8 mouse cellular contexts compared by ENCODE assay signal in the genomic region with DNA sequence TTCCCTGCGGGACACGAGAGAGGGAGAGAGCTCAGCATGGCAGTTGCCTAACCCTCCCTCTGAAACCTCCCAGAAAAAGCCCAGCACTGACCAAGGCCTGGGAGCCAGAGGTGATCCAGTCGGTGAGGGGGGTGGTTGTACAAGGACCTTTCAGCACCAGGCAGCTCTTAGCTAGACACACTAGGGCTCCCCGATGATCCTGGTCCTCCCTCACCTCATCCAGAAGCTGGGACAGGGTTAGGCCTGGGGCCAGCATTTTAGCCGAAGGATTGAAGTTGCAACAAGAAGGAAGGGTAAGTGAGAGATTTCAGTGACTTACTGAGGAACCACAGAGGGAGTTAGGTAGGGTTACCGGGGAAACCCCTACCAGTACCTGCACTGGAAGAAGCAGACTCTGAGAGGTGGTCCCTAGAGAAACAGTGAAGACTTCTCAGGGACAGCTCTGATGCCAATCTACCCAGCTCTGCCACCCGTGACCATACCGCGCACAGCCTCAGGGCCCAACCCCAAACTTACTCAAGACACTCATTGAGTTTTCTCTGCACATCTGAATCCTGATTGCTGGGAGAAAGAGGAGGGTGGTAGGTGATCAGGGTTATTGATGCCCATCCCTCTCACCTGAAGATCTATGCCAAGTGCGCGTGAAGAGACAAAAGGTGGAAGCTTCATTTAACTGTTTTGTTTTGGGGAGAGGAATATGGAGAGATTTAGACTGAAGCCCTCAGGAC. TPM values are rescaled to one million over a fixed set of nuclear protein-coding genes. Genes with fewer than 3 reads are reported as not detected.
DNase-seq lines count a peak whose midpoint lies in the region; ATAC-seq and TF ChIP-seq lines count a peak whose summit lies in the region.
"Had no signal": no experiment of that assay in that cellular context is flagged by ENCODE, and none has a peak within 500 bp of the region (broad histone marks: within the 10 kb centered on the region; RNA-seq: fewer than 3 reads in every experiment).

No protein-coding gene starts in this region.

- intact Hi-C loops in left cerebral cortex, adult 2 months (cut with DNase I) = loop anchor here (2.0 kb wide), 1 partner anchor 77 kb away; no protein-coding TSS in a partner anchor

- peak overlapping the region; percentile 64 for H3K4me3 ChIP-seq in left cerebral cortex, adult 2 months
- peak overlapping the region; percentile 68; the same call in 1 of the 2 replicates for H3K4me3 ChIP-seq in embryonic fibroblast, embryonic 13.5 days (ENCODE audit: insufficient read depth, low read length)
- peak overlapping the region; percentile 71 for H3K4me3 ChIP-seq in intestine, embryonic 16.5 days (ENCODE audit: low read length)
- H3K4me3 ChIP-seq in neural tube, embryonic 13.5 days = peak overlapping the region; percentile 67

- no peak for TF ChIP-seq POLR2A in embryonic fibroblast, embryonic 13.5 days (IDR thresholded peaks at IDR 0.05; ENCODE audit: low read depth, low read length)

- no peak for TF ChIP-seq CTCF in left cerebral cortex, adult 2 months (IDR thresholded peaks at IDR 0.05)
- TF ChIP-seq CTCF in embryonic fibroblast, embryonic 13.5 days (IDR thresholded peaks at IDR 0.05; ENCODE audit: borderline replicate concordance, insufficient read depth, low read length) = no peak

- H3K9me3 ChIP-seq in intestine, embryonic 16.5 days (ENCODE audit: control insufficient read depth, low read length) = no peaks in the 10 kb centered on the region
- H3K9me3 ChIP-seq in neural tube, embryonic 13.5 days = no peaks in the 10 kb centered on the region

- H3K4me1 ChIP-seq in embryonic fibroblast, embryonic 13.5 days (ENCODE audit: control insufficient read depth, insufficient read depth, low read length) = peaks cover 2% of the 10 kb centered on the region; the same call in 1 of the 2 replicates
- H3K4me1 ChIP-seq in intestine, embryonic 16.5 days (ENCODE audit: control insufficient read depth, insufficient read depth, low read length) = peaks cover 15% of the 10 kb centered on the region
- H3K4me1 ChIP-seq in neural tube, embryonic 13.5 days (replicated peaks) = peaks cover 35% of the 10 kb centered on the region

- DNase-seq in left cerebral cortex, adult 2 months (ENCODE audit: extremely low spot score in 1 of 2, low spot score in 2 of 2) = no peak
- no peak for DNase-seq in left cerebral cortex, adult 8-10 months (ENCODE audit: low spot score in 2 of 2)
- no peak for DNase-seq in kidney, adult 9 months
- DNase-seq in spleen, adult 12 weeks (ENCODE audit: low spot score) = no peak
- DNase-seq: gastrocnemius, postnatal 25 days had no signal

- 90% methylated on average over 11 of the region's 11 CpGs for WGBS in intestine, embryonic 16.5 days
- WGBS in neural tube, embryonic 13.5 days = 87% methylated on average over 11 of the region's 11 CpGs

- no peak for ATAC-seq in intestine, embryonic 16.5 days
- ATAC-seq in neural tube, embryonic 13.5 days (ENCODE audit: low read depth) = no peak

- H3K27me3 ChIP-seq in intestine, embryonic 16.5 days (replicated peaks; ENCODE audit: control insufficient read depth, insufficient read depth, low read length) = no peaks in the 10 kb centered on the region
- H3K27me3 ChIP-seq in neural tube, embryonic 13.5 days = no peaks in the 10 kb centered on the region

- H3K9ac ChIP-seq in intestine, embryonic 16.5 days (ENCODE audit: low read depth, low read length) = peak overlapping the region; percentile 76
- H3K9ac ChIP-seq in neural tube, embryonic 13.5 days = peak overlapping the region; percentile 79

- peak overlapping the region; percentile 95 for H3K4me2 ChIP-seq in intestine, embryonic 16.5 days (ENCODE audit: low read depth, low read length)
- H3K4me2 ChIP-seq in neural tube, embryonic 13.5 days = peak overlapping the region; percentile 96

- H3K36me3 ChIP-seq in intestine, embryonic 16.5 days (ENCODE audit: control insufficient read depth, insufficient read depth, low read length) = 0 out of 2 replicates have a peak, but pooled peaks cover 4% of the 10 kb centered on the region
- peaks cover 54% of the 10 kb centered on the region for H3K36me3 ChIP-seq in neural tube, embryonic 13.5 days

- peak overlapping the region; percentile 95; the same call in 1 of the 2 replicates for H3K27ac ChIP-seq in left cerebral cortex, adult 2 months
- H3K27ac ChIP-seq in embryonic fibroblast, embryonic 13.5 days (ENCODE audit: insufficient read depth, low read length) = no peak overlapping the region
- no peak overlapping the region for H3K27ac ChIP-seq in intestine, embryonic 16.5 days (ENCODE audit: low read length)
- no peak overlapping the region for H3K27ac ChIP-seq in neural tube, embryonic 13.5 days (replicated peaks)

RNA-seq across cellular contexts. Expression of a gene that starts 1.2 kb away (rescaled TPM):
- 10 to 100 TPM; 51.7 to 56.6 TPM for total RNA-seq in left cerebral cortex, adult 2 months (2021)
- 10 to 100 TPM; 49.0 to 53.8 (median 50.9) TPM for total RNA-seq in left cerebral cortex, adult 8-10 months (2022)
- 24.6 and 26.5 TPM in 2 replicates for polyA plus RNA-seq in embryonic fibroblast, embryonic 13.5 days (2011; ENCODE audit: insufficient read length, low read depth, missing spikeins)
- polyA plus RNA-seq in intestine, embryonic 16.5 days (2015; fragmentation: Nextera tagmentation; extraction: Ambion mirVana) = 53.0 and 55.0 TPM in 2 replicates
- polyA plus RNA-seq in neural tube, embryonic 13.5 days (2015; fragmentation: Nextera tagmentation; extraction: Ambion mirVana) = 77.1 and 87.1 TPM in 2 replicates

RNA-seq across cellular contexts. Expression of a gene that starts 1.3 kb away (rescaled TPM):
- total RNA-seq in left cerebral cortex, adult 2 months (2021) = 10 to 100 TPM; 43.0 to 47.2 TPM
- 10 to 100 TPM; 34.7 to 42.3 (median 39.2) TPM for total RNA-seq in left cerebral cortex, adult 8-10 months (2022)
- polyA plus RNA-seq in embryonic fibroblast, embryonic 13.5 days (2011; ENCODE audit: insufficient read length, low read depth, missing spikeins) = 7.9 and 15.8 TPM in 2 replicates
- 12.0 and 12.6 TPM in 2 replicates for polyA plus RNA-seq in intestine, embryonic 16.5 days (2015; fragmentation: Nextera tagmentation; extraction: Ambion mirVana)
- polyA plus RNA-seq in neural tube, embryonic 13.5 days (2015; fragmentation: Nextera tagmentation; extraction: Ambion mirVana) = 47.7 and 48.0 TPM in 2 replicates

RNA-seq across cellular contexts. Expression of a gene that starts 7.8 kb away (rescaled TPM):
- total RNA-seq in left cerebral cortex, adult 2 months (2021) = under 1 TPM in 1 of 2 experiments, not detected in 1; 0.29 TPM
- under 1 TPM in 2 of 4 experiments, not detected in 2; 0.44 to 0.46 TPM for total RNA-seq in left cerebral cortex, adult 8-10 months (2022)
- polyA plus RNA-seq in embryonic fibroblast, embryonic 13.5 days (2011; ENCODE audit: insufficient read length, low read depth, missing spikeins) = not detected in 2 replicates
- polyA plus RNA-seq in intestine, embryonic 16.5 days (2015; fragmentation: Nextera tagmentation; extraction: Ambion mirVana) = not detected in 2 replicates
- polyA plus RNA-seq in neural tube, embryonic 13.5 days (2015; fragmentation: Nextera tagmentation; extraction: Ambion mirVana) = not detected in 2 replicates
- total RNA-seq: gastrocnemius, postnatal 25 days had no signal

RNA-seq across cellular contexts. Expression of a gene that starts 8.4 kb away (rescaled TPM):
- total RNA-seq in left cerebral cortex, adult 2 months (2021) = 10 to 100 TPM in 1 of 2 experiments, 1 to 10 TPM in 1; 9.6 to 10.6 TPM
- total RNA-seq in left cerebral cortex, adult 8-10 months (2022) = 10 to 100 TPM in 1 of 4 experiments, 1 to 10 TPM in 3; 9.0 to 11.2 (median 9.3) TPM
- 5.9 and 9.1 TPM in 2 replicates for polyA plus RNA-seq in embryonic fibroblast, embryonic 13.5 days (2011; ENCODE audit: insufficient read length, low read depth, missing spikeins)
- 11.2 and 13.6 TPM in 2 replicates for polyA plus RNA-seq in intestine, embryonic 16.5 days (2015; fragmentation: Nextera tagmentation; extraction: Ambion mirVana)
- 10.3 and 11.2 TPM in 2 replicates for polyA plus RNA-seq in neural tube, embryonic 13.5 days (2015; fragmentation: Nextera tagmentation; extraction: Ambion mirVana)

RNA-seq across cellular contexts. Expression of a gene that starts 13.6 kb away (rescaled TPM):
- total RNA-seq in left cerebral cortex, adult 2 months (2021) = 10 to 100 TPM; 60.4 to 65.0 TPM
- 10 to 100 TPM; 57.2 to 62.8 (median 58.3) TPM for total RNA-seq in left cerebral cortex, adult 8-10 months (2022)
- polyA plus RNA-seq in embryonic fibroblast, embryonic 13.5 days (2011; ENCODE audit: insufficient read length, low read depth, missing spikeins) = 0.42 and 0.58 TPM in 2 replicates
- polyA plus RNA-seq in intestine, embryonic 16.5 days (2015; fragmentation: Nextera tagmentation; extraction: Ambion mirVana) = 0.64 and 0.79 TPM in 2 replicates
- polyA plus RNA-seq in neural tube, embryonic 13.5 days (2015; fragmentation: Nextera tagmentation; extraction: Ambion mirVana) = 16.6 and 20.2 TPM in 2 replicates
